In genomic region chr10:24478535-24478934, GRCm38 (mm10) we compare ENCODE assay signal across 24 mouse cellular contexts.
A peak's percentile ranks its signal among the peaks of the same experiment; 100 is the strongest.
DNase-seq lines count a peak whose midpoint lies in the region; ATAC-seq and TF ChIP-seq lines count a peak whose summit lies in the region.
"Had no signal": no experiment of that assay in that cellular context is flagged by ENCODE, and none has a peak within 500 bp of the region (broad histone marks: within the 10 kb centered on the region; RNA-seq: fewer than 3 reads in every experiment).

No protein-coding gene starts in this region.

- no peaks in the 10 kb centered on the region for H3K36me3 ChIP-seq in liver, adult 2 months (ENCODE audit: control insufficient read depth, insufficient read depth, low read length)
- H3K36me3 ChIP-seq in heart, embryonic 16.5 days (ENCODE audit: control insufficient read depth, insufficient read depth) = no peaks in the 10 kb centered on the region
- H3K36me3 ChIP-seq in stomach, embryonic 16.5 days (ENCODE audit: control insufficient read depth, insufficient read depth, low read length) = no peaks in the 10 kb centered on the region
- H3K36me3 ChIP-seq in forebrain, embryonic 16.5 days (ENCODE audit: control insufficient read depth, insufficient read depth) = no peaks in the 10 kb centered on the region
- H3K36me3 ChIP-seq: embryonic facial prominence, embryonic 15.5 days; forebrain, embryonic 10.5 days; G1E; hindbrain, embryonic 10.5 days; liver, embryonic 13.5 days; neural tube, embryonic 13.5 days had no signal

- H3K4me2 ChIP-seq in heart, embryonic 16.5 days (ENCODE audit: low read depth, low read length) = peak overlapping the region; percentile 40
- H3K4me2 ChIP-seq in stomach, embryonic 16.5 days (ENCODE audit: low read depth, low read length) = no peak overlapping the region
- H3K4me2 ChIP-seq in forebrain, embryonic 16.5 days (ENCODE audit: low read length) = no peak overlapping the region
- H3K4me2 ChIP-seq: embryonic facial prominence, embryonic 15.5 days; liver, embryonic 13.5 days; neural tube, embryonic 13.5 days had no signal

- H3K27ac ChIP-seq in liver, adult 2 months (replicated peaks; ENCODE audit: insufficient read depth, low read depth, low read length) = no peak overlapping the region
- H3K27ac ChIP-seq in heart, embryonic 16.5 days (ENCODE audit: low read length) = peak overlapping the region; percentile 96
- peak overlapping the region; percentile 62 for H3K27ac ChIP-seq in stomach, embryonic 16.5 days (ENCODE audit: low read length)
- H3K27ac ChIP-seq in forebrain, embryonic 16.5 days (ENCODE audit: low read length) = no peak overlapping the region
- H3K27ac ChIP-seq: embryonic facial prominence, embryonic 15.5 days; forebrain, embryonic 10.5 days; hindbrain, embryonic 10.5 days; liver, embryonic 13.5 days; neural tube, embryonic 13.5 days had no signal

- peak; percentile 65 for DNase-seq in heart, adult 11 months
- no peak for DNase-seq in heart, adult 18-20 months
- DNase-seq in liver, adult 2 months (ENCODE audit: extremely low read depth, low read depth, low spot score) = peak; percentile 26
- no peak for DNase-seq in liver
- DNase-seq: adrenal gland, postnatal 25 days; cerebellum, adult 11 months; cerebellum, postnatal 25 days; embryo, embryonic 11 days; gastrocnemius, postnatal 10 days; kidney, postnatal 36 days; layer of hippocampus, adult 9-11 months; liver, embryonic 13.5 days; midbrain, embryonic 14.5 days; thymus, postnatal 4 days had no signal

- no peaks in the 10 kb centered on the region for H3K9me3 ChIP-seq in heart, embryonic 16.5 days (replicated peaks; ENCODE audit: control insufficient read depth, low read length)
- H3K9me3 ChIP-seq in stomach, embryonic 16.5 days (replicated peaks; ENCODE audit: control insufficient read depth, low read length) = no peaks in the 10 kb centered on the region
- no peaks in the 10 kb centered on the region for H3K9me3 ChIP-seq in forebrain, embryonic 16.5 days (ENCODE audit: control insufficient read depth, low read length)
- H3K9me3 ChIP-seq: embryonic facial prominence, embryonic 15.5 days; forebrain, embryonic 10.5 days; G1E; hindbrain, embryonic 10.5 days; liver, embryonic 13.5 days; neural tube, embryonic 13.5 days had no signal

- H3K4me1 ChIP-seq in liver, adult 2 months (ENCODE audit: control insufficient read depth, insufficient read depth, low read length) = no peaks in the 10 kb centered on the region
- H3K4me1 ChIP-seq in heart, embryonic 16.5 days (ENCODE audit: control insufficient read depth, insufficient read depth, low read length) = peaks cover 9% of the 10 kb centered on the region
- no peaks in the 10 kb centered on the region; the same call in 1 of the 2 replicates for H3K4me1 ChIP-seq in stomach, embryonic 16.5 days (ENCODE audit: control insufficient read depth, insufficient read depth, low read length)
- H3K4me1 ChIP-seq in forebrain, embryonic 16.5 days (replicated peaks; ENCODE audit: control insufficient read depth, insufficient read depth, low read length) = no peaks in the 10 kb centered on the region
- H3K4me1 ChIP-seq: embryonic facial prominence, embryonic 15.5 days; forebrain, embryonic 10.5 days; hindbrain, embryonic 10.5 days; liver, embryonic 13.5 days; megakaryocyte, embryonic 14.5 days; neural tube, embryonic 13.5 days had no signal

- no peak for TF ChIP-seq POLR2A in liver, adult 2 months (IDR thresholded peaks at IDR 0.05; ENCODE audit: extremely low read depth, insufficient read depth, low read length)

- TF ChIP-seq CTCF in liver, adult 2 months (IDR thresholded peaks at IDR 0.05; ENCODE audit: low read depth, low read length) = no peak

- no peaks in the 10 kb centered on the region for H3K79me2 ChIP-seq in liver, adult 2 months (ENCODE audit: control insufficient read depth, insufficient read depth, low read length)

- 95% methylated on average over 2 of the region's 2 CpGs for WGBS in liver, adult 2 months
- 94% methylated on average over 2 of the region's 2 CpGs for WGBS in heart, embryonic 16.5 days
- WGBS in stomach, embryonic 16.5 days = 97% methylated on average over 2 of the region's 2 CpGs
- WGBS in forebrain, embryonic 16.5 days = 92% methylated on average over 2 of the region's 2 CpGs

- H3K27me3 ChIP-seq in liver, adult 2 months (ENCODE audit: control insufficient read depth, insufficient read depth, low read length) = no peaks in the 10 kb centered on the region
- no peaks in the 10 kb centered on the region for H3K27me3 ChIP-seq in heart, embryonic 16.5 days (ENCODE audit: control insufficient read depth, insufficient read depth, low read length)
- no peaks in the 10 kb centered on the region for H3K27me3 ChIP-seq in stomach, embryonic 16.5 days (ENCODE audit: control insufficient read depth, insufficient read depth, low read length)
- H3K27me3 ChIP-seq in forebrain, embryonic 16.5 days (replicated peaks; ENCODE audit: control insufficient read depth, insufficient read depth, low read length) = no peaks in the 10 kb centered on the region
- H3K27me3 ChIP-seq: embryonic facial prominence, embryonic 15.5 days; liver, embryonic 13.5 days; megakaryocyte, embryonic 14.5 days had no signal

- no peak overlapping the region for H3K9ac ChIP-seq in liver, adult 2 months (ENCODE audit: low read depth, low read length)
- H3K9ac ChIP-seq in heart, embryonic 16.5 days (ENCODE audit: low read length) = peak overlapping the region; percentile 49
- no peak overlapping the region for H3K9ac ChIP-seq in stomach, embryonic 16.5 days (ENCODE audit: low read length)
- H3K9ac ChIP-seq in forebrain, embryonic 16.5 days (replicated peaks; ENCODE audit: low read depth, low read length) = no peak overlapping the region
- H3K9ac ChIP-seq: embryonic facial prominence, embryonic 15.5 days; liver, embryonic 13.5 days; neural tube, embryonic 13.5 days had no signal

- ATAC-seq in heart, embryonic 16.5 days (replicated peaks; ENCODE audit: extremely low read depth, insufficient read depth, low FRiP score) = peak; percentile 15; the same call in 1 of the 2 replicates
- peak; percentile 47; the same call in 1 of the 2 replicates for ATAC-seq in stomach, embryonic 16.5 days (ENCODE audit: insufficient read depth, low FRiP score)
- no peak for ATAC-seq in forebrain, embryonic 16.5 days
- no peak for ATAC-seq in granulocyte monocyte progenitor cell, adult 5-6 weeks (replicated peaks; ENCODE audit: poor library complexity, severe bottlenecking)

- H3K4me3 ChIP-seq in liver, adult 2 months (ENCODE audit: insufficient read depth, low read depth, low read length) = no peak overlapping the region
- H3K4me3 ChIP-seq in heart, embryonic 16.5 days (ENCODE audit: low read length) = no peak overlapping the region
- no peak overlapping the region for H3K4me3 ChIP-seq in stomach, embryonic 16.5 days (replicated peaks; ENCODE audit: low read length)
- no peak overlapping the region for H3K4me3 ChIP-seq in forebrain, embryonic 16.5 days (replicated peaks; ENCODE audit: low read length)
- H3K4me3 ChIP-seq: embryonic facial prominence, embryonic 15.5 days; forebrain, embryonic 10.5 days; hindbrain, embryonic 10.5 days; liver, embryonic 13.5 days; megakaryocyte, embryonic 14.5 days; neural tube, embryonic 13.5 days had no signal

Comparison
In these comparisons a context has a peak if more than half of its experiments do, and no peak if none do; other contexts are left out.
1. DNase-seq: peak in heart, adult 11 months (single experiment) and liver, adult 2 months (single experiment); none in heart, adult 18-20 months (0 of 2) and liver (single experiment).
2. H3K27ac ChIP-seq: peak in heart, embryonic 16.5 days (single experiment) and stomach, embryonic 16.5 days (single experiment); none in liver, adult 2 months (single experiment) and forebrain, embryonic 16.5 days (single experiment).
3. ATAC-seq: peak in heart, embryonic 16.5 days (single experiment) and stomach, embryonic 16.5 days (single experiment); none in forebrain, embryonic 16.5 days (single experiment) and granulocyte monocyte progenitor cell, adult 5-6 weeks (single experiment).